Mouse (Mus musculus): ENCODE data around the gene Vsig8.

DNA sequence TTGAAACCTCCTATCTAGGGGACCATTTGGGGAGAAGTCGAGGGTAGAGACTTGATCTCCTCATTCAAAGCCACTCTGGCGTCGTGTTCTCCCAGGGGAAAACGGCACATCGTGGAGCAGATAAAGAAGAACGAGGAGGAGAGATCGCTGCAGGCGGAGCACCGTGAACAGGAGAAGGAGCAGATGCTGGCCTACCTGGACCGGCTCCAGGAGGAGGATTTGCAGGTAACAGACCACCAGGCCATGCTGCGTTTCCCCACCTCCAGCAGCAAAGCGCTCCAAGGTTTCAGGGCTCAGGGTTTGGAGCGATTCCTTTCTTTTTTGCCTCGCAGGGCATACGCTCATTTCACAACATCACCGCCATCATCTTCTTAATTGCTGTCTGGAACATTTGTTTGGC is 20.6 kb upstream of the Vsig8 start:
- no peak for TF ChIP-seq CTCF (IDR thresholded peaks at IDR 0.05; ENCODE audit: control insufficient read depth, insufficient read depth, low read length)
- TF ChIP-seq POLR2A (IDR thresholded peaks at IDR 0.05; ENCODE audit: borderline replicate concordance, control insufficient read depth, low read depth, low read length): no peak

Measured in bone marrow, adult 2 months (tissue).